Mouse (Mus musculus): ENCODE data around the gene Madd. TPM values are rescaled to one million over a fixed set of nuclear protein-coding genes. Genes with fewer than 3 reads are reported as not detected.
A peak's percentile ranks its signal among the peaks of the same experiment; 100 is the strongest.

Madd gene
- 14.5 and 17.8 TPM in 2 replicates for polyA plus RNA-seq (2016; fragmentation: Nextera tagmentation; extraction: Ambion mirVana)

DNA sequence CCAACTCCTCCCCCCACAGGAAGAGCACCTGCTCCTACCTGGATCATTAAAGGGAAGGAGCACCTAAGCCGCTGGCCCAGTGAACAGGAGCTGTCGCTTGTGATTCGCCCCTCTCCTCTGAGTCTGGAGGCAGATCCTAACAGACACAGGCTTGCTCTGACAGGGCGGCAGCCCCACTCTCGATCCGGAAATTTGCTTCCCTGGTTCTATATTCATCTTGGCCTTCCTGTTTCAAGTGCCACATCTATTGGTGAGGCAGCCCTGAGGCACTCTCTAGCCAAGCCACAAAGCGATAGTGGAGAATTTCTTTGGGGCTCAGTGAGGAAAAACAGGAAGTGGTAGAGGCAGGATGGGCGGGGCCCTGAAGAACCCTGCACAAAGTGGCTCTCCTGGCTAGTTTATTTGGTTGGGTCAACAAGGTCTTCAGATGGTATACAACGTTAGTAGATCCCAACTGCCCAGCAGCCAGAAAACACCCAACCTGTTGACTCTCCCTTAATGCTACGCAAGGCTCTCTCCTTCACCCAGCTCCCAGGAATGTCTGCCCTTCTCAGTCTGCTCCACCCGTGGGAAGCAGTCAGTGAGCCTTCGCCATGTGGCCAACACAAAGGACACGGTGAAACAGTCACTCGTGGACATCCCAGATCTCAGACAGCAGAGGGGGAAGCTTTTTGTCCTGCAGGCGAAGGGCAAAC lies at the start of gene Madd:
Gene Madd (minus strand): TSS at position 127 of the 695 bp plus-strand sequence.
- WGBS: 66% methylated on average over 15 of the region's 15 CpGs
- no peaks in the 10 kb centered on the region for H3K36me3 ChIP-seq (replicated peaks)
- peak within 1 kb of the TSS; percentile 89 for H3K4me3 ChIP-seq
- peaks cover 44% of the 10 kb centered on the region for H3K4me1 ChIP-seq
- DNase-seq (ENCODE audit: extremely low spot score, low spot score): no peak
- H3K27ac ChIP-seq: peak within 1 kb of the TSS; percentile 88
- H3K9me3 ChIP-seq: no peaks in the 10 kb centered on the region
- H3K27me3 ChIP-seq (ENCODE audit: poor library complexity, severe bottlenecking): peaks cover 9% of the 10 kb centered on the region; the same call in 1 of the 2 replicates

- Histone ChIP-seq H3K9me3 (no peaks in the 10 kb centered on the region), H3K4me3 (no peak overlapping the region), H3K27me3 (ENCODE audit: poor library complexity, severe bottlenecking) (no peaks in the 10 kb centered on the region), H3K4me1 (no peaks in the 10 kb centered on the region), H3K27ac (no peak overlapping the region), H3K36me3 (replicated peaks) (0 out of 2 replicates have a peak, but pooled peaks cover 6% of the 10 kb centered on the region)
- WGBS: 70% methylated on average over 2 of the region's 2 CpGs
- no peak for DNase-seq (ENCODE audit: extremely low spot score, low spot score)
These were observed 46.1 kb upstream of the Madd start for GRCm38 (mm10) chr2:91229735-91230134.

DNA sequence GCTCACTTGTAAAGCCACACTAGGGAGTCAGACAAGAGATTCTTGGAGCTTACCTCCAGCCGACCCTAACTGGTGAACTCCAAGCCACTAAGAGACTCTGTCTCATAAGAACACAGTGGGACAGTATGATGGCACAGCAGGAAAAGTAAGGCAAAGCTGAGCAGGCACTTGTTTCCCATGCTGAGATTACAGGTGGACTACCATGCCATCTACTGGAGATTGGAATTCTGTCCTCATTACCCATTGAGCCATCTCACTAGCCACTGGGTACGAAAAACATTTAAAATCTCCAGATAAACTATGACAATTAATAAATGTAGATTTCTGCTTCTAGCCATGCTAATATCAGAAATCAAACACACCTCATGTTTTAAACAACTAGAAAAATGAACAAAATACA lies 40.0 kb upstream of the Madd start:
- Histone ChIP-seq H3K27me3 (ENCODE audit: poor library complexity, severe bottlenecking) (no peaks in the 10 kb centered on the region), H3K36me3 (replicated peaks) (no peaks in the 10 kb centered on the region), H3K9me3 (no peaks in the 10 kb centered on the region), H3K4me3 (no peak overlapping the region), H3K4me1 (no peaks in the 10 kb centered on the region), H3K27ac (no peak overlapping the region)
- no peak for DNase-seq (ENCODE audit: extremely low spot score, low spot score)
- 77% methylated on average over 2 of the region's 2 CpGs for WGBS

- no peak overlapping the region for H3K4me3 ChIP-seq
- H3K9me3 ChIP-seq: no peaks in the 10 kb centered on the region
- 95% methylated on average over 3 of the region's 3 CpGs for WGBS
- H3K27me3 ChIP-seq (ENCODE audit: poor library complexity, severe bottlenecking): no peaks in the 10 kb centered on the region
- H3K4me1 ChIP-seq: no peaks in the 10 kb centered on the region
- H3K36me3 ChIP-seq (replicated peaks): peaks cover 15% of the 10 kb centered on the region
- DNase-seq (ENCODE audit: extremely low spot score, low spot score): no peak
- H3K27ac ChIP-seq: no peak overlapping the region
These were observed 36.9 kb upstream of the Madd start for GRCm38 (mm10) chr2:91220501-91220900.

GRCm38 (mm10) chr2:91217032-91217431 lies 33.4 kb upstream of the Madd start:
- WGBS: 80% methylated on average over 4 of the region's 4 CpGs
- no peaks in the 10 kb centered on the region for H3K27me3 ChIP-seq (ENCODE audit: poor library complexity, severe bottlenecking)
- H3K4me3 ChIP-seq: no peak overlapping the region
- H3K27ac ChIP-seq: no peak overlapping the region
- H3K36me3 ChIP-seq (replicated peaks): peaks cover 45% of the 10 kb centered on the region
- DNase-seq (ENCODE audit: extremely low spot score, low spot score): no peak
- no peaks in the 10 kb centered on the region for H3K4me1 ChIP-seq
- no peaks in the 10 kb centered on the region for H3K9me3 ChIP-seq

- H3K4me3 ChIP-seq: no peak overlapping the region
- no peak overlapping the region for H3K27ac ChIP-seq
- H3K9me3 ChIP-seq: no peaks in the 10 kb centered on the region
- H3K4me1 ChIP-seq: no peaks in the 10 kb centered on the region
- H3K36me3 ChIP-seq (replicated peaks): peaks cover 80% of the 10 kb centered on the region
- DNase-seq (ENCODE audit: extremely low spot score, low spot score): no peak
- H3K27me3 ChIP-seq (ENCODE audit: poor library complexity, severe bottlenecking): no peaks in the 10 kb centered on the region
These were observed 29.7 kb upstream of the Madd start for GRCm38 (mm10) chr2:91213311-91213710.

- WGBS: 95% methylated on average over 9 of the region's 9 CpGs
These were observed 22.7 kb upstream of the Madd start for GRCm38 (mm10) chr2:91206254-91206775.

DNA sequence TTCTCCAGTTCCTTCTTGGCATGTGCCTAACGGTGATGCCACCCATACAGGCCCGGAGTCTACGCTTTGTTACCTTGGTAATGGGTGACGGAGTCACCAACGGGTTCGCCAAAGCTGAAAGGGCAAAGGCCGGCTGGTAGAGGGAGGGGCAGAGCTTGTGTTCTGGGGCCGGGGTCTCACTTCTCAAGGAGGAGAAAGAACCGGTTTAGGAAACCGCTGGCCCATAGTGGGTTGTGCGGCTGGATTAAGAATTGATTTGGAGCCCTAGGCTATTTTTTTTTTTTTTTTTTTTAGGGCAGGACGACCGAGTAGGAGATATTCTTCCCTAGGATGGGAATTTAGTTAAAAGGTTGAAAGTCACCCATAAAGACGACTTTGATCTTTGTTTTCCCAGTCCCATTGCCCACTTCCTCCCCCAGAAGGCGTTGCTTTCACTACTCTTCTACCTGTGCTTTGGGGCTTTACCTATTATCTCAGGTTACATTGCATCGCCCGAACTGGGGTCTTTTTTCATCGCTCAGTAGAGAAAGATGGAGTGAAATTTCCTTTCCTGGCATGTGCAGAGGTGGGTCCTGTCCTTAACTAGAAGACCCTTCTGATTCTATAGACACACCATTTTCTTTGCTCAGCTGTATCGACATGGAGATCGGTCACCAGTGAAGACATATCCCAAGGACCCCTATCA lies 19.5 kb upstream of the Madd start:
- Histone ChIP-seq H3K9me3 (no peaks in the 10 kb centered on the region), H3K27ac (peak overlapping the region; percentile 94), H3K4me3 (peak overlapping the region; percentile 85), H3K27me3 (ENCODE audit: poor library complexity, severe bottlenecking) (no peaks in the 10 kb centered on the region), H3K36me3 (replicated peaks) (peaks cover 37% of the 10 kb centered on the region), H3K4me1 (peaks cover 25% of the 10 kb centered on the region)
- DNase-seq (ENCODE audit: extremely low spot score, low spot score): no peak
- 14% methylated on average over 20 of the region's 20 CpGs for WGBS

More at GRCm38 (mm10) chr2:91206254-91206775, 22.7 kb upstream of the Madd start:
- Histone ChIP-seq H3K4me3 (no peak overlapping the region), H3K36me3 (replicated peaks) (peaks cover 67% of the 10 kb centered on the region), H3K9me3 (no peaks in the 10 kb centered on the region), H3K4me1 (peaks cover 25% of the 10 kb centered on the region), H3K27ac (no peak overlapping the region), H3K27me3 (ENCODE audit: poor library complexity, severe bottlenecking) (no peaks in the 10 kb centered on the region)
- no peak for DNase-seq (ENCODE audit: extremely low spot score, low spot score)

- no peaks in the 10 kb centered on the region for H3K9me3 ChIP-seq
- WGBS: 5% methylated on average over 28 of the region's 28 CpGs
- H3K4me1 ChIP-seq: peaks cover 25% of the 10 kb centered on the region
- H3K27me3 ChIP-seq (ENCODE audit: poor library complexity, severe bottlenecking): no peaks in the 10 kb centered on the region
- peak; percentile 97 for DNase-seq (ENCODE audit: extremely low spot score, low spot score)
- peak within 1 kb of the TSS; percentile 85 for H3K4me3 ChIP-seq
- peak within 1 kb of the TSS; percentile 94 for H3K27ac ChIP-seq
- peaks cover 30% of the 10 kb centered on the region for H3K36me3 ChIP-seq (replicated peaks)
These were observed 18.8 kb upstream of the Madd start, which contains the start of the genes Nr1h3 and Acp2 for GRCm38 (mm10) chr2:91202222-91202971. Gene Nr1h3, minus strand, starts transcription at chr2:91202834. Gene Acp2, plus strand, starts transcription at chr2:91202885.

- no peak for DNase-seq (ENCODE audit: extremely low spot score, low spot score)
- WGBS: 88% methylated on average over 3 of the region's 3 CpGs
- Histone ChIP-seq H3K36me3 (replicated peaks) (no peaks in the 10 kb centered on the region), H3K4me1 (peaks cover 37% of the 10 kb centered on the region), H3K9me3 (no peaks in the 10 kb centered on the region), H3K27ac (no peak overlapping the region), H3K27me3 (ENCODE audit: poor library complexity, severe bottlenecking) (peaks cover 17% of the 10 kb centered on the region; the same call in 1 of the 2 replicates), H3K4me3 (no peak overlapping the region)
These were observed 15.3 kb upstream of the Madd start for GRCm38 (mm10) chr2:91198888-91199287.

GRCm38 (mm10) chr2:91196577-91197001 lies 13.0 kb upstream of the Madd start:
- 67% methylated on average over 3 of the region's 3 CpGs for WGBS
- no peaks in the 10 kb centered on the region for H3K9me3 ChIP-seq
- H3K27me3 ChIP-seq (ENCODE audit: poor library complexity, severe bottlenecking): peaks cover 23% of the 10 kb centered on the region; the same call in 1 of the 2 replicates
- H3K4me1 ChIP-seq: peaks cover 25% of the 10 kb centered on the region
- no peaks in the 10 kb centered on the region for H3K36me3 ChIP-seq (replicated peaks)
- H3K27ac ChIP-seq: no peak overlapping the region
- no peak overlapping the region for H3K4me3 ChIP-seq
- no peak for DNase-seq (ENCODE audit: extremely low spot score, low spot score)

DNA sequence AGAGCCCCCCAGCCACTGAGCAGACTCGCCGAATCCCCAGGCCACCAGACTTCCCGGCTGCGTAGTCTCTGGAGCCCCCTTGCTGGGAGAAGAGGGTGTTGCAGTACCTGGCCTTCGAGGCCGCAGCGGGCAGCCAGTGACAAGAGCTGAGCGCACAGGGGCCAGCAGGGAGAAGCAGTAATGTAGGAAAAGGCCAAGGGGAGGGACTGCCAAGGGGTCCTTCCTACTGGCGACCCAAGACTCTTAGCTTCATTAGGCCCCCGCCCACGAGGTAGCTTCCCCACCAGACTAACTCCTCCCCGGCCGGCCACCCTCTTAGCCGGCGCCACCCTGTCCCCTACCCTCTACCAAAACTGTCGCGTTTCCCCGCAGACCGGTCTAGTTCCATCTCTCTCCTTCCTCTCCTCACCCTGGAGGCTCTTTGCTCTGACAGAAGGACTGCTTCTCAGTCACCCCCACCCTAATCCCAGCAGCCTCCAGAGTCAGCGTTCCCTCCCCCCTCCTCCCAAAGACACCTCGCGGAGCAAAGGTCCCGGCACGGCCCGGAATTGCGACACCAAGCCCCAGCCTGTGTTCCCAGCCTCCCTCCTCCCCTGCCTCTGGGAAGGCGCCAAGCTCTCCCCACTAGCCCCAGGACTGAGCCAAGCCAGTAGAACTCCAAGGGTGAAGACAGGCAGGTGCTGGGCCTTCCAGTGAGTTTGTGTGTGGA lies 11.1 kb upstream of the Madd start:
- peak; percentile 67 for DNase-seq (ENCODE audit: extremely low spot score, low spot score)
- H3K27me3 ChIP-seq (ENCODE audit: poor library complexity, severe bottlenecking): peaks cover 23% of the 10 kb centered on the region; the same call in 1 of the 2 replicates
- peaks cover 23% of the 10 kb centered on the region for H3K4me1 ChIP-seq
- 1% methylated on average over 27 of the region's 27 CpGs for WGBS
- peak overlapping the region; percentile 82 for H3K27ac ChIP-seq
- H3K9me3 ChIP-seq: no peaks in the 10 kb centered on the region
- no peaks in the 10 kb centered on the region for H3K36me3 ChIP-seq (replicated peaks)
- H3K4me3 ChIP-seq: peak overlapping the region; percentile 51
